Mouse (Mus musculus) limb, embryonic 15.5 days (tissue): ENCODE results near the gene Capn9. TPM values are rescaled to one million over a fixed set of nuclear protein-coding genes. Genes with fewer than 3 reads are reported as not detected.

ENCODE experiments used
- ATAC-seq: fragments of 200-750 bp; cut with Nextera tagmentation; 2 replicates; pipeline ENCODE4 v1.8.0; 2017; ENCODE audit warnings: low read depth, moderate TSS enrichment; ENCODE audit not compliant: insufficient number of reproducible peaks, low FRiP score, low TSS enrichment
- H3K27ac ChIP-seq: fragments of 300-500 bp; sonication (generic); 2 replicates; pipeline ENCODE4 v1.5.1; 2015; ENCODE audit warnings: moderate library complexity, mild to moderate bottlenecking, inconsistent platforms
- H3K27me3 ChIP-seq: fragments of 300-500 bp; sonication (generic); 2 replicates; pipeline ENCODE4 v1.6.1; 2015; ENCODE audit warnings: inconsistent platforms
- H3K36me3 ChIP-seq: fragments of 300-500 bp; sonication (generic); 2 replicates; pipeline ENCODE4 v1.6.1; 2015; ENCODE audit warnings: inconsistent platforms
- H3K4me1 ChIP-seq: fragments of 300-500 bp; sonication (generic); 2 replicates; pipeline ENCODE4 v1.6.1; 2015; ENCODE audit warnings: inconsistent platforms
- H3K4me2 ChIP-seq: fragments of 300-500 bp; sonication (generic); 2 replicates; pipeline ENCODE4 v1.6.1; 2015; ENCODE audit warnings: mild to moderate bottlenecking, inconsistent platforms
- H3K4me3 ChIP-seq: fragments of 300-500 bp; sonication (generic); 2 replicates; pipeline ENCODE4 v1.5.1; 2015; ENCODE audit warnings: mild to moderate bottlenecking, inconsistent platforms
- H3K9ac ChIP-seq: fragments of 300-500 bp; sonication (generic); 2 replicates; pipeline ENCODE4 v1.6.1; 2015; ENCODE audit warnings: inconsistent platforms
- H3K9me3 ChIP-seq: fragments of 300-500 bp; sonication (generic); 2 replicates; pipeline ENCODE4 v1.6.1; 2016; ENCODE audit warnings: inconsistent platforms
- WGBS: fragments of 180-500 bp; shearing (Covaris S2); methylation state at CpG from one replicate; pipeline ENCODE4 v1.1.7; 2015; 5-methylcytosine and 5-hydroxymethylcytosine counted together
- polyA plus RNA-seq: library from polyadenylated mRNA; unstranded; fragments of >200 nt; fragmentation: Nextera tagmentation; extraction: Ambion mirVana; gene quantifications from 2 replicates; pipeline ENCODE4 v1.2.1, GENCODE M21; 2015

The Capn9 gene
- polyA plus RNA-seq, 1 experiment from 2014 or later: 0.06 TPM

- Histone ChIP-seq H3K4me1 (no peaks in the 10 kb centered on the region), H3K4me2 (no peak overlapping the region), H3K27ac (no peak overlapping the region), H3K9me3 (no peaks in the 10 kb centered on the region), H3K4me3 (no peak overlapping the region), H3K27me3 (no peaks in the 10 kb centered on the region), H3K9ac (no peak overlapping the region), H3K36me3 (peaks cover 95% of the 10 kb centered on the region)
- ATAC-seq: no peak
- WGBS: 86% methylated on average over 1 of the region's 1 CpGs
These were observed 27.7 kb upstream of the Capn9 start for GRCm38 (mm10) chr8:124548187-124548586.

GRCm38 (mm10) chr8:124551011-124551661 is 24.8 kb upstream of the Capn9 start:
- Histone ChIP-seq H3K4me3 (no peak overlapping the region), H3K9ac (no peak overlapping the region), H3K9me3 (no peaks in the 10 kb centered on the region), H3K4me2 (no peak overlapping the region), H3K27me3 (no peaks in the 10 kb centered on the region), H3K27ac (no peak overlapping the region), H3K4me1 (no peaks in the 10 kb centered on the region), H3K36me3 (peaks cover 66% of the 10 kb centered on the region)
- WGBS: 92% methylated on average over 15 of the region's 15 CpGs
- no peak for ATAC-seq

DNA sequence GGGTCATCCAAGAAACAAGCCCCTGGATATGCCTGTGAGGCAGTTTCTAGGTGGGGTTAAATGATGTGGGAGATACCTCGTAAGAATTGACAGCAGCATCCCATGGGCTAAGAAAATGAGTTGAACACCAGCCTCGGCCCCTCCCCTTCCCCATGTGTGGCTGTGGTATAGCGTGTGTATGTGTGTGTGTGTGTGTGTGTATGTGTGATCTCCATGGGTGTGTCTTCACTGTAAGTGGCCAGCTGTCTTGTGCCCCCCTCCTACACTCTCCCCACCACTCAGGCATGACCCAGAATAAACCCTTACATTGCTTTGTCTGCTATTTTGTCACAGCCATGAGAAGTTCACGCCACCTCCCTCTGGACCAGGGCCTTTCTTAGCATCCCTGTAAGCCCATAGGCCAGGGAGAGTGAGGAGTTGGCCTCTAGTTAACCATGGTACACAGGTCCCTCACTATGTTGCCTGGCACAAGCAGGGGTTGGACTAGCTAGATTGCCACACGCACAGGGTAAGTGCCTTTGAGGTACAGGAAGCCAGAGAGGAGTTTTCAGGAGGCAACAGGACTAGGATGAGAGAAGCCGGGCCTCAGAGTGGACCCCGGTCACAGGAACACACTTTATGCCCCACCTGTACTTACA is 20.7 kb upstream of the Capn9 start:
- no peak for ATAC-seq
- 86% methylated on average over 7 of the region's 7 CpGs for WGBS
- no peaks in the 10 kb centered on the region for H3K4me1 ChIP-seq
- H3K9ac ChIP-seq: no peak overlapping the region
- no peak overlapping the region for H3K4me2 ChIP-seq
- no peak overlapping the region for H3K4me3 ChIP-seq
- H3K27ac ChIP-seq: no peak overlapping the region
- no peaks in the 10 kb centered on the region for H3K9me3 ChIP-seq
- no peaks in the 10 kb centered on the region for H3K27me3 ChIP-seq
- H3K36me3 ChIP-seq: peaks cover 28% of the 10 kb centered on the region

- no peak for ATAC-seq
- Histone ChIP-seq H3K4me3 (no peak overlapping the region), H3K4me2 (no peak overlapping the region), H3K27me3 (no peaks in the 10 kb centered on the region), H3K9me3 (no peaks in the 10 kb centered on the region), H3K27ac (no peak overlapping the region), H3K4me1 (no peaks in the 10 kb centered on the region), H3K36me3 (peaks cover 19% of the 10 kb centered on the region), H3K9ac (no peak overlapping the region)
- WGBS: 78% methylated on average over 7 of the region's 7 CpGs
These were observed 19.7 kb upstream of the Capn9 start for GRCm38 (mm10) chr8:124556164-124556563.

DNA sequence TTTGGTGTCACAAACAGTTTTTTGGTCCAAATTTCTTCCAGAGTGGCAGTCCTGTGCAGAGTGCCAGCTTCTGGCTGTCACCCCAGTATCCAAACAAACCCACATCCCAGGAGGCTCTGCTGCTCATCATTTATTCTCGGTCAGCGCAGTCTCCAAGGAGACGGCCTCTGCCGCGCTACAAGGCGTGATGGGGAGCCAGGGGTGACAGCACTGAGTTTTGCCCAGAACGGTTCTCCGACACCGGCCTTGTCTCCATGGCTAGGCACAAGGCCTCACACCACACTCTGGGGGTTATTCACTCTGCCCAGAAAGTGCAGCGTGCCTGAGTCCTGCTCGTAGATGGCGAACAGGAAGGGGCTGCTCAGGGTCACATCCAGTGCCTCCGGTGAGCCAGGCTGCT is 19.3 kb upstream of the Capn9 start:
- Histone ChIP-seq H3K4me3 (no peak overlapping the region), H3K27me3 (no peaks in the 10 kb centered on the region), H3K27ac (no peak overlapping the region), H3K36me3 (peaks cover 14% of the 10 kb centered on the region), H3K9ac (no peak overlapping the region), H3K9me3 (no peaks in the 10 kb centered on the region), H3K4me2 (no peak overlapping the region), H3K4me1 (no peaks in the 10 kb centered on the region)
- ATAC-seq: no peak
- 87% methylated on average over 13 of the region's 13 CpGs for WGBS

DNA sequence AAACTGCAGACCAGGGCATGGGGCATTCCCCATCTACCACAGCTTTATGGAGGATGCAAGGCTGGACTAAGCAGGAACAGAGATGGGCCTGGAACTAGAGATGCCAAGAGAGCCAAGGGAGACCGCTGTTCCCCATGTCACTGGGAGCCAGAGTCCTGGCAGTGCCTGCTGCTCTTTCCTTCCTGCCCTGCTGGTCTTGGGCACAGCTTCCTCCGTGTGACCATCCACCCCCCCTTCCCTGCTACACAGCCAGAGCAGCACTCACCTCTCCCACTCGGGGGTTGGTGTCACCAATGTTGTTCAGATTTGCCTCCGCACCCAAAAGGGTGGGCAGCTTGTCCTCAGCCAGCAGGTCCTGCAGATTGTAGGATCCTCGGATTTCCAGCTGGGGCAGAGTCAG is 18.4 kb upstream of the Capn9 start:
- Histone ChIP-seq H3K9me3 (no peaks in the 10 kb centered on the region), H3K4me1 (no peaks in the 10 kb centered on the region), H3K4me2 (no peak overlapping the region), H3K9ac (no peak overlapping the region), H3K27ac (no peak overlapping the region), H3K4me3 (no peak overlapping the region), H3K36me3 (peaks cover 6% of the 10 kb centered on the region), H3K27me3 (no peaks in the 10 kb centered on the region)
- 69% methylated on average over 5 of the region's 5 CpGs for WGBS
- no peak for ATAC-seq

GRCm38 (mm10) chr8:124567126-124567525 is 8.8 kb upstream of the Capn9 start:
- Histone ChIP-seq H3K4me3 (no peak overlapping the region), H3K4me1 (peaks cover 10% of the 10 kb centered on the region), H3K36me3 (no peaks in the 10 kb centered on the region), H3K4me2 (no peak overlapping the region), H3K9me3 (no peaks in the 10 kb centered on the region), H3K9ac (no peak overlapping the region), H3K27ac (no peak overlapping the region), H3K27me3 (peaks cover 4% of the 10 kb centered on the region; the same call in 1 of the 2 replicates)
- ATAC-seq: no peak
- WGBS: 76% methylated on average over 6 of the region's 6 CpGs

- no peaks in the 10 kb centered on the region for H3K36me3 ChIP-seq
- no peaks in the 10 kb centered on the region for H3K9me3 ChIP-seq
- peaks cover 11% of the 10 kb centered on the region for H3K4me1 ChIP-seq
- H3K4me2 ChIP-seq: no peak overlapping the region
- H3K9ac ChIP-seq: no peak overlapping the region
- 91% methylated on average over 3 of the region's 3 CpGs for WGBS
- no peak overlapping the region for H3K27ac ChIP-seq
- no peak for ATAC-seq
- peaks cover 4% of the 10 kb centered on the region; the same call in 1 of the 2 replicates for H3K27me3 ChIP-seq
- H3K4me3 ChIP-seq: no peak overlapping the region
These were observed 8.3 kb upstream of the Capn9 start for GRCm38 (mm10) chr8:124567584-124567983.

DNA sequence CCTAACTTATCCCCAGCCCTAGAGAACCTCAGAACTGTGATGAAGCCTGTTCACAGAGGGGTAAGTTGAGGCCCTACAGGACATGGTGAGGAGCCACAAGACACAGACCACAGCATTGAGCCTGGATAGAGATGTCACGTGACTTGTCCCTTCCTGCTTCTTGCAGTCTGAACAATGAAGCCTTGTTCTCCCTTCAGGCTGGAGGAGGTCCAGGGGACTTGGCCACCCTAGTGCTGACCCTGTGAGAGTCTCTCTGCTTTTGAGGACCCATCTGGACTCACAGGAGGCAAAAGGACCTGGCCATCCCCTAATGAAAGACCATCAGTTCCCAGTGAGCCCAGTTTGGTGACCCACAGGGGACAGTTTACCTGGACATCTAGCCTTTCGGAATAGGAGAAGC is 6.8 kb upstream of the Capn9 start:
- no peak for ATAC-seq
- H3K27ac ChIP-seq: peak overlapping the region; percentile 33; the same call in 1 of the 2 replicates
- H3K4me3 ChIP-seq: no peak overlapping the region
- peaks cover under 1% of the 10 kb centered on the region; the same call in 1 of the 2 replicates for H3K27me3 ChIP-seq
- H3K4me2 ChIP-seq: no peak overlapping the region
- WGBS: 84% methylated on average over 2 of the region's 2 CpGs
- H3K36me3 ChIP-seq: no peaks in the 10 kb centered on the region
- peaks cover 21% of the 10 kb centered on the region for H3K4me1 ChIP-seq
- H3K9me3 ChIP-seq: no peaks in the 10 kb centered on the region
- no peak overlapping the region for H3K9ac ChIP-seq

GRCm38 (mm10) chr8:124569593-124569992 is 6.3 kb upstream of the Capn9 start, which contains the start of gene Agt:
Gene Agt, minus strand, starts transcription at chr8:124569706.
- H3K36me3 ChIP-seq: no peaks in the 10 kb centered on the region
- H3K27ac ChIP-seq: peak within 1 kb of the TSS; percentile 33; the same call in 1 of the 2 replicates
- no peak within 1 kb of the TSS for H3K4me3 ChIP-seq
- H3K27me3 ChIP-seq: no peaks in the 10 kb centered on the region
- WGBS: 72% methylated on average over 2 of the region's 2 CpGs
- no peak within 1 kb of the TSS for H3K4me2 ChIP-seq
- no peak for ATAC-seq
- no peak within 1 kb of the TSS for H3K9ac ChIP-seq
- H3K9me3 ChIP-seq: no peaks in the 10 kb centered on the region
- H3K4me1 ChIP-seq: peaks cover 21% of the 10 kb centered on the region

GRCm38 (mm10) chr8:124571732-124572429 is 4.0 kb upstream of the Capn9 start:
- Histone ChIP-seq H3K27ac (peak overlapping the region; percentile 75), H3K4me2 (no peak overlapping the region), H3K27me3 (no peaks in the 10 kb centered on the region), H3K9ac (no peak overlapping the region), H3K36me3 (no peaks in the 10 kb centered on the region), H3K4me3 (no peak overlapping the region), H3K4me1 (peaks cover 21% of the 10 kb centered on the region), H3K9me3 (no peaks in the 10 kb centered on the region)
- 58% methylated on average over 8 of the region's 8 CpGs for WGBS
- no peak for ATAC-seq

DNA sequence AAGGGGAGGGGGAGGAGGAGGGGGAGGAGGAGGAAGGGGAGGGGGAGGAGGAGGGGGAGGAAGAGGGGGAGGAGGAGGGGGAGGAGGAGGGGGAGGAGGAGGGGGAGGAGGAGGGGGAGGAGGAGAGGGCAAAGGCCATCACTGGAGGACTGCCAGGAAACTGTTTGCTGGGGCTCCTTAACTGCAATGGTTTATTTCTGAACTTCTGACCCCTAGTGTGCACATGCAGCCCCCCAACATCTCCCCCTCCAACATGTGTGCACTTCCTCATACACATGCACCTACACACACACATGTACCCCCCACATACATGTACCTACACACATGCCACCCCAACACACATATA is 3.5 kb upstream of the Capn9 start:
- no peak overlapping the region for H3K4me2 ChIP-seq
- peaks cover 21% of the 10 kb centered on the region for H3K4me1 ChIP-seq
- no peaks in the 10 kb centered on the region for H3K9me3 ChIP-seq
- no peaks in the 10 kb centered on the region for H3K36me3 ChIP-seq
- no peaks in the 10 kb centered on the region for H3K27me3 ChIP-seq
- no peak overlapping the region for H3K9ac ChIP-seq
- no peak overlapping the region for H3K27ac ChIP-seq
- ATAC-seq: no peak
- H3K4me3 ChIP-seq: no peak overlapping the region
